Mouse (Mus musculus): ENCODE data around the gene Cep19. TPM values are rescaled to one million over a fixed set of nuclear protein-coding genes. Genes with fewer than 3 reads are reported as not detected.

Cep19 gene
- total and polyA plus RNA-seq, 3 experiments: 17.6 to 31.3 (median 29.4) TPM

DNA sequence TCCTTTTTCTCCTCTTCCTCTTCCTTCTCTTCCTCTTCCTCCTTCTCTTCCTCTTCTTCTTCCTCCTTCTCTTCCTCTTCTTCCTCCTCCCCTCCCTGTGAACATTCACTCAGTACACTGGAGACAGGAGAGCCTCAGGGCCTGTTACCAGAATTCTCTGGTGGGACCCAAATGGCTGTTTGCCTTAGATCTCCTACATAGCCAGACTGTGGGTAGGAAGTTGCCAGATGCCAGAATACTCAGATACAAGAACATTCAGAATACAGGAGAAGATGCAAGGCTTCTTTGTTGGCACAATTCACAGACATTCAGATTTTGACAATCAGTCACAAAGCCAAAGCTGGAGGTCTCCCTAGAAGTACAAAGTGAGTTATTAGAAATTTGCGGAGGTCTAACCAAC, 39.4 kb downstream of the Cep19 start:
- in situ Hi-C loops (cut with MboI; ENCODE audit: low pct_ligation_motif_present, low pct_unique_long_range_greater_than_20kb, low sequenced_read_pairs) (no loop called here), dilution Hi-C loops (cut with MboI; ENCODE audit: extremely low pct_ligation_motif_present, extremely low pct_unique_long_range_greater_than_20kb, low sequenced_read_pairs) (no loop called here)

DNA sequence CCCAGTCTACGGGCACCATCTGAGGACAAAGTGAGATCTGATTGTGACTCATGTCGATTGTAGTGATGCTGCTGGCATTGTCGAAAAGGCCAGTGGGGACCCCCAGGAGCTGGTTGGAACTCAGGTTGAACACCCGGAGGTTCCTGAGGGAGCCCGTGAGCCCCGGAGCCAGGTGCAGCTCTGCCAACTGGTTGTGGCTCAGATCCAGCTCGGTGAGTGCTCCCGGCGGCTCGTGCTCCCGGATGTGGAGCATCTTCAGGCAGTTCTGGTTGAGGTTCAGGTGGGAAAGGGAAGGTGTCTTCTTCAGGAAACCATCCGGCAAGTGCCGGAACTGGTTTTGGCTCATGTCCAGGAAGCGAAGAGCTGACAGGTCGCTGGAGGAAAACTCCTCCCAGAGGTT, 44.2 kb downstream of the Cep19 start:
- Histone ChIP-seq H3K9ac (ENCODE audit: insufficient read depth, low read depth) (no peak overlapping the region), H3K27ac (ENCODE audit: insufficient read depth, low read depth) (no peak overlapping the region), H3K36me3 (replicated peaks in 1 of 2; ENCODE audit: control insufficient read depth in 1 of 2, insufficient read depth in 1 of 2, low read length in 1 of 2) (peaks cover 41 to 66% of the 10 kb centered on the region in 2 experiments), H3K4me1 (ENCODE audit: control insufficient read depth in 1 of 2, insufficient read depth in 2 of 2) (peaks cover 4 to 10% of the 10 kb centered on the region in 2 experiments), H3K9me3 (replicated peaks; ENCODE audit: low read length) (peaks cover 22% of the 10 kb centered on the region), H3K27me3 (replicated peaks) (no peaks in the 10 kb centered on the region), H3K79me2 (replicated peaks; ENCODE audit: control insufficient read depth, extremely low read depth, insufficient read depth, poor library complexity, severe bottlenecking) (no peaks in the 10 kb centered on the region), H3K4me2 (ENCODE audit: insufficient read depth, low read depth, poor library complexity, severe bottlenecking) (no peak overlapping the region), H3K4me3 (replicated peaks in 1 of 3; ENCODE audit: low read depth in 2 of 3, low read length in 2 of 3, poor library complexity in 1 of 3) (no peak overlapping the region)
- DNase-seq (ENCODE audit: extremely low read depth): no peak
- dilution Hi-C loops (cut with MboI; ENCODE audit: extremely low pct_ligation_motif_present, extremely low pct_unique_long_range_greater_than_20kb, low sequenced_read_pairs): no loop called here
- TF ChIP-seq POLR2A (IDR thresholded peaks at IDR 0.05; ENCODE audit: low read depth, low read length) (no peak), TBP (conservative IDR thresholded peaks at IDR 0.05; ENCODE audit: low read depth, low read length) (no peak), IRF4 (IDR thresholded peaks at IDR 0.05; ENCODE audit: low read depth, low read length) (no peak)
- in situ Hi-C loops (cut with MboI; ENCODE audit: low pct_ligation_motif_present, low pct_unique_long_range_greater_than_20kb, low sequenced_read_pairs): loop anchor here (10.0 kb wide), 1 partner anchor 351 kb away; the partner anchor contains the start of gene Zdhhc19

More for the DNA sequence above, 39.4 kb downstream of the Cep19 start:
- DNase-seq (ENCODE audit: extremely low read depth): no peak
- no peak overlapping the region for H3K9ac ChIP-seq (ENCODE audit: insufficient read depth, low read depth)
- TF ChIP-seq NELFE (IDR thresholded peaks at IDR 0.05; ENCODE audit: low read depth, low read length) (no peak), SIN3A (IDR thresholded peaks at IDR 0.05; ENCODE audit: low read length) (no peak), CHD1 (IDR thresholded peaks at IDR 0.05; ENCODE audit: low read depth, low read length) (no peak), IRF4 (IDR thresholded peaks at IDR 0.05; ENCODE audit: low read depth, low read length) (no peak), KAT2A (IDR thresholded peaks at IDR 0.05; ENCODE audit: insufficient replicate concordance, low read length) (no peak), RCOR1 (conservative IDR thresholded peaks at IDR 0.05; ENCODE audit: low read depth, low read length) (no peak), MAX (IDR thresholded peaks at IDR 0.05; ENCODE audit: low read length) (no peak), POLR2AphosphoS2 (IDR thresholded peaks at IDR 0.05; ENCODE audit: low read depth, low read length) (no peak), E2F4 (IDR thresholded peaks at IDR 0.05; ENCODE audit: insufficient replicate concordance, low read depth, low read length) (no peak), MAFK (IDR thresholded peaks at IDR 0.05; ENCODE audit: insufficient replicate concordance, low read length) (no peak), MXI1 (IDR thresholded peaks at IDR 0.05; ENCODE audit: low read depth, low read length) (no peak), MEF2A (IDR thresholded peaks at IDR 0.05; ENCODE audit: borderline replicate concordance, low read depth, low read length) (no peak), TCF12 (IDR thresholded peaks at IDR 0.05; ENCODE audit: low read depth, low read length) (no peak), TBP (conservative IDR thresholded peaks at IDR 0.05; ENCODE audit: low read depth, low read length) (no peak), ETS1 (conservative IDR thresholded peaks at IDR 0.05; ENCODE audit: low read depth, low read length) (no peak)
- H3K4me1 ChIP-seq (ENCODE audit: control insufficient read depth in 1 of 2, insufficient read depth in 2 of 2): peaks cover 0 to under 1% of the 10 kb centered on the region in 2 experiments; a peak in 1 of 4 replicates
- H3K4me3 ChIP-seq (replicated peaks in 1 of 3; ENCODE audit: low read depth in 2 of 3, low read length in 2 of 3, poor library complexity in 1 of 3): no peak overlapping the region
- H3K9me3 ChIP-seq (replicated peaks; ENCODE audit: low read length): peaks cover 11% of the 10 kb centered on the region
- no peak overlapping the region for H3K4me2 ChIP-seq (ENCODE audit: insufficient read depth, low read depth, poor library complexity, severe bottlenecking)
- no peaks in the 10 kb centered on the region for H3K79me2 ChIP-seq (replicated peaks; ENCODE audit: control insufficient read depth, extremely low read depth, insufficient read depth, poor library complexity, severe bottlenecking)
- H3K36me3 ChIP-seq (replicated peaks in 1 of 2; ENCODE audit: control insufficient read depth in 1 of 2, insufficient read depth in 1 of 2, low read length in 1 of 2): peaks cover 18 to 27% of the 10 kb centered on the region in 2 experiments
- H3K27ac ChIP-seq (ENCODE audit: insufficient read depth, low read depth): no peak overlapping the region
- no peaks in the 10 kb centered on the region for H3K27me3 ChIP-seq (replicated peaks)

Measured in CH12.LX (cell line).